10 mouse cellular contexts compared by ENCODE assay signal in the genomic region with DNA sequence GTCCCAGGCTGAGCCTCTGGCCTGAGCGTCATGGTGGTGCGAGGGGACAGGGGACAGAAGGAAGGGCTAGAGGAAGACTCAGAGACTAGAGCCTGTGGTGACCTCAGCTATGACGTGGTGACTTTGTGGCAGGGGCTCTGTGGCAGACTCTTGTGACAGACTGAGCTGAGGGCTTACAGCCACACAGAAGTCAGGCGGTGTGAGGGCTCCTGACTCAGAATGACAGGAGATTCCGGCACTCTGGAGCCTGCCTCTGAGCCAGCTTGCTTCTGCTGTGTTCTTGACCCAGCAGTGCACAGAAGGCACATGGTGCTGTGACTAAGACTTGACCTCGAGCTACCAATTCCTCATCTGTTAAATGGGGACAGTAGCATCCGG. TPM values are rescaled to one million over a fixed set of nuclear protein-coding genes. Genes with fewer than 3 reads are reported as not detected.
DNase-seq lines count a peak whose midpoint lies in the region; ATAC-seq and TF ChIP-seq lines count a peak whose summit lies in the region.
"Had no signal": no experiment of that assay in that cellular context is flagged by ENCODE, and none has a peak within 500 bp of the region (broad histone marks: within the 10 kb centered on the region; RNA-seq: fewer than 3 reads in every experiment).

No protein-coding gene starts in this region.

- WGBS in heart, embryonic 12.5 days = 66% methylated on average over 7 of the region's 7 CpGs
- WGBS in heart, adult 2 months = 55% methylated on average over 7 of the region's 7 CpGs
- WGBS in kidney, embryonic 16.5 days = 65% methylated on average over 7 of the region's 7 CpGs
- WGBS in embryonic facial prominence, embryonic 13.5 days = 72% methylated on average over 7 of the region's 7 CpGs

- H3K36me3 ChIP-seq in heart, embryonic 12.5 days = no peaks in the 10 kb centered on the region
- H3K36me3 ChIP-seq in heart, adult 2 months (ENCODE audit: control insufficient read depth, insufficient read depth, low read length) = no peaks in the 10 kb centered on the region
- no peaks in the 10 kb centered on the region for H3K36me3 ChIP-seq in kidney, embryonic 16.5 days (ENCODE audit: insufficient read depth, low read length)
- no peaks in the 10 kb centered on the region for H3K36me3 ChIP-seq in C2C12 (ENCODE audit: control insufficient read depth, insufficient read depth)
- no peaks in the 10 kb centered on the region for H3K36me3 ChIP-seq in embryonic facial prominence, embryonic 13.5 days
- H3K36me3 ChIP-seq: liver, embryonic 15.5 days had no signal

- TF ChIP-seq EP300 in heart, adult 2 months (IDR thresholded peaks at IDR 0.05; ENCODE audit: insufficient read depth, low read depth, low read length) = no peak

- H3K27ac ChIP-seq in heart, embryonic 12.5 days (ENCODE audit: poor library complexity, severe bottlenecking) = peak overlapping the region; percentile 8; the same call in 1 of the 2 replicates
- no peak overlapping the region for H3K27ac ChIP-seq in heart, adult 2 months
- peak overlapping the region; percentile 73; the same call in 1 of the 2 replicates for H3K27ac ChIP-seq in kidney, embryonic 16.5 days (ENCODE audit: low read length)
- no peak overlapping the region for H3K27ac ChIP-seq in embryonic facial prominence, embryonic 13.5 days

- no peak for TF ChIP-seq POLR2A in heart, adult 2 months (IDR thresholded peaks at IDR 0.05; ENCODE audit: insufficient read depth, low read depth, low read length)

- ATAC-seq in heart, embryonic 12.5 days (ENCODE audit: insufficient number of reproducible peaks, low FRiP score) = peak; percentile 15; the same call in 1 of the 2 replicates
- ATAC-seq in kidney, embryonic 16.5 days (ENCODE audit: low FRiP score, low TSS enrichment) = no peak
- ATAC-seq in embryonic facial prominence, embryonic 13.5 days (ENCODE audit: insufficient number of reproducible peaks, insufficient read depth, low FRiP score, low TSS enrichment, low read depth) = no peak
- ATAC-seq: inflammation-experienced regulatory T-cells, adult 6 months had no signal

- no peak overlapping the region for H3K4me2 ChIP-seq in heart, embryonic 12.5 days
- H3K4me2 ChIP-seq in kidney, embryonic 16.5 days (replicated peaks; ENCODE audit: low read depth, low read length) = no peak overlapping the region
- no peak overlapping the region for H3K4me2 ChIP-seq in embryonic facial prominence, embryonic 13.5 days
- H3K4me2 ChIP-seq: liver, embryonic 15.5 days had no signal

- H3ac ChIP-seq in C2C12 (ENCODE audit: control insufficient read depth, insufficient read length, low read depth) = peak overlapping the region; percentile 61

- H3K9me3 ChIP-seq in heart, embryonic 12.5 days (replicated peaks) = no peaks in the 10 kb centered on the region
- no peaks in the 10 kb centered on the region for H3K9me3 ChIP-seq in kidney, embryonic 16.5 days (ENCODE audit: low read length)
- H3K9me3 ChIP-seq in embryonic facial prominence, embryonic 13.5 days = no peaks in the 10 kb centered on the region
- H3K9me3 ChIP-seq: liver, embryonic 15.5 days had no signal

- 0 out of 2 replicates have a peak overlapping the region, but pooled peaks have one; percentile 1 for H3K9ac ChIP-seq in heart, embryonic 12.5 days
- no peak overlapping the region for H3K9ac ChIP-seq in heart, adult 2 months (ENCODE audit: low read depth, low read length)
- peak overlapping the region; percentile 36; the same call in 1 of the 2 replicates for H3K9ac ChIP-seq in kidney, embryonic 16.5 days (replicated peaks; ENCODE audit: low read length)
- H3K9ac ChIP-seq in embryonic facial prominence, embryonic 13.5 days = 0 out of 2 replicates have a peak overlapping the region, but pooled peaks have one; percentile 44
- H3K9ac ChIP-seq: liver, embryonic 15.5 days had no signal

- peaks cover 27% of the 10 kb centered on the region for H3K4me1 ChIP-seq in heart, embryonic 12.5 days (replicated peaks)
- H3K4me1 ChIP-seq in heart, adult 2 months (ENCODE audit: control insufficient read depth, insufficient read depth, low read length) = peaks cover 10% of the 10 kb centered on the region
- H3K4me1 ChIP-seq in kidney, embryonic 16.5 days (ENCODE audit: insufficient read depth, low read length) = peaks cover 69% of the 10 kb centered on the region
- peaks cover 43% of the 10 kb centered on the region for H3K4me1 ChIP-seq in embryonic facial prominence, embryonic 13.5 days

- intact Hi-C loops in heart, adult 2 months (cut with DNase I) = no loop called here

- H3K4me3 ChIP-seq in heart, embryonic 12.5 days = no peak overlapping the region
- H3K4me3 ChIP-seq in heart, adult 2 months = no peak overlapping the region
- H3K4me3 ChIP-seq in kidney, embryonic 16.5 days (ENCODE audit: low read length) = no peak overlapping the region
- H3K4me3 ChIP-seq in C2C12 (ENCODE audit: insufficient read depth, poor library complexity, severe bottlenecking) = no peak overlapping the region
- H3K4me3 ChIP-seq in embryonic facial prominence, embryonic 13.5 days = no peak overlapping the region
- H3K4me3 ChIP-seq: liver, embryonic 15.5 days had no signal

- no peak for DNase-seq in heart, adult 2 months
- no peak for DNase-seq in kidney, adult 9 months
- DNase-seq in right cerebral cortex, postnatal 14 days = no peak
- DNase-seq in layer of hippocampus, postnatal 14 days (ENCODE audit: low spot score in 2 of 2) = no peak

- TF ChIP-seq CTCF in heart, adult 2 months (IDR thresholded peaks at IDR 0.05) = no peak
- TF ChIP-seq CTCF in C2C12 (IDR thresholded peaks at IDR 0.05; ENCODE audit: control insufficient read depth, insufficient read depth, insufficient read length) = no peak

- H3K79me2 ChIP-seq in heart, adult 2 months (replicated peaks; ENCODE audit: control insufficient read depth, insufficient read depth, low read length) = peaks cover 4% of the 10 kb centered on the region; the same call in 1 of the 2 replicates
- no peaks in the 10 kb centered on the region for H3K79me2 ChIP-seq in C2C12 (ENCODE audit: control insufficient read depth, insufficient read depth)

- H3K79me3 ChIP-seq in C2C12 (ENCODE audit: low read depth) = no peaks in the 10 kb centered on the region

- no peaks in the 10 kb centered on the region for H3K27me3 ChIP-seq in heart, embryonic 12.5 days (replicated peaks)
- H3K27me3 ChIP-seq in heart, adult 2 months (ENCODE audit: control insufficient read depth, insufficient read depth, low read length) = no peaks in the 10 kb centered on the region
- H3K27me3 ChIP-seq in kidney, embryonic 16.5 days (ENCODE audit: insufficient read depth, low read length) = no peaks in the 10 kb centered on the region
- H3K27me3 ChIP-seq in C2C12 (ENCODE audit: control insufficient read depth, insufficient read depth, insufficient read length) = no peaks in the 10 kb centered on the region
- H3K27me3 ChIP-seq in embryonic facial prominence, embryonic 13.5 days = no peaks in the 10 kb centered on the region
- H3K27me3 ChIP-seq: liver, embryonic 15.5 days had no signal

TF ChIP-seq in C2C12, 6 proteins besides CTCF, POLR2A, EP300 and RAD21:
- TF ChIP-seq MYOG (IDR thresholded peaks at IDR 0.05; ENCODE audit: control insufficient read depth, extremely low read depth, insufficient read length) (no peak), USF1 (IDR thresholded peaks at IDR 0.05; ENCODE audit: low read depth) (peak; percentile 31)
TF ChIP-seq in C2C12: peak in this region for 1.

RNA-seq across cellular contexts. Expression of a gene that starts 32.9 kb away (rescaled TPM):
- 21.8 and 23.0 TPM in 2 replicates for polyA plus RNA-seq in heart, embryonic 12.5 days (2016; fragmentation: Nextera tagmentation; extraction: Ambion mirVana)
- total RNA-seq in heart, adult 2 months (2021) = 10 to 100 TPM; 11.2 to 12.0 TPM
- polyA plus RNA-seq in heart, adult 2 months (2012; rRNA removed) = 7.4 and 11.8 TPM in 2 replicates
- 32.3 and 34.0 TPM in 2 replicates for polyA plus RNA-seq in kidney, embryonic 16.5 days (2015; fragmentation: Nextera tagmentation; extraction: Ambion mirVana)
- 42.0 TPM for polyA plus RNA-seq in C2C12 (2012; fragmentation: generic; extraction: Trizol)
- polyA plus RNA-seq in embryonic facial prominence, embryonic 13.5 days (2015; fragmentation: Nextera tagmentation; extraction: Ambion mirVana) = 34.5 and 39.5 TPM in 2 replicates
- total RNA-seq in layer of hippocampus, postnatal 14 days (2021) = 10 to 100 TPM; 23.0 to 28.2 TPM

RNA-seq across cellular contexts. Expression of a gene that starts 47.9 kb away (rescaled TPM):
- 301 and 344 TPM in 2 replicates for polyA plus RNA-seq in heart, embryonic 12.5 days (2016; fragmentation: Nextera tagmentation; extraction: Ambion mirVana)
- 100 to 1,000 TPM; 360 to 417 TPM for total RNA-seq in heart, adult 2 months (2021)
- polyA plus RNA-seq in heart, adult 2 months (2012; rRNA removed) = 634 and 1,197 TPM in 2 replicates
- polyA plus RNA-seq in kidney, embryonic 16.5 days (2015; fragmentation: Nextera tagmentation; extraction: Ambion mirVana) = 543 and 653 TPM in 2 replicates
- polyA plus RNA-seq in C2C12 (2012; fragmentation: generic; extraction: Trizol) = 3,499 TPM
- 653 and 701 TPM in 2 replicates for polyA plus RNA-seq in embryonic facial prominence, embryonic 13.5 days (2015; fragmentation: Nextera tagmentation; extraction: Ambion mirVana)
- 100 to 1,000 TPM; 394 to 418 TPM for total RNA-seq in layer of hippocampus, postnatal 14 days (2021)

RNA-seq across cellular contexts. Expression of a gene that starts 47.9 kb away (rescaled TPM):
- polyA plus RNA-seq in heart, embryonic 12.5 days (2016; fragmentation: Nextera tagmentation; extraction: Ambion mirVana) = 1.1 and 1.4 TPM in 2 replicates
- total RNA-seq in heart, adult 2 months (2021) = 10 to 100 TPM; 31.5 to 35.9 TPM
- 31.2 and 33.0 TPM in 2 replicates for polyA plus RNA-seq in heart, adult 2 months (2012; rRNA removed)
- 2.1 and 2.2 TPM in 2 replicates for polyA plus RNA-seq in kidney, embryonic 16.5 days (2015; fragmentation: Nextera tagmentation; extraction: Ambion mirVana)
- 24.7 TPM for polyA plus RNA-seq in C2C12 (2012; fragmentation: generic; extraction: Trizol)
- polyA plus RNA-seq in embryonic facial prominence, embryonic 13.5 days (2015; fragmentation: Nextera tagmentation; extraction: Ambion mirVana) = 3.2 and 3.3 TPM in 2 replicates
- 10 to 100 TPM; 27.1 to 28.9 TPM for total RNA-seq in layer of hippocampus, postnatal 14 days (2021)

Comparison
In these comparisons a context has a peak if more than half of its experiments do, and no peak if none do; other contexts are left out.
1. H3K27ac ChIP-seq: peak in heart, embryonic 12.5 days (single experiment) and kidney, embryonic 16.5 days (single experiment); none in heart, adult 2 months (single experiment) and embryonic facial prominence, embryonic 13.5 days (single experiment).